Mouse (Mus musculus): ENCODE data around the gene Emilin1. TPM values are rescaled to one million over a fixed set of nuclear protein-coding genes. Genes with fewer than 3 reads are reported as not detected.

Emilin1 gene
- total and polyA plus RNA-seq, 3 experiments: 0.11 to 0.63 (median 0.34) TPM

GRCm38 (mm10) chr5:30950451-30950850, 37.2 kb downstream of the Emilin1 start:
- H3K4me2 ChIP-seq (ENCODE audit: insufficient read depth, low read depth, poor library complexity, severe bottlenecking): peak overlapping the region; percentile 52
- H3K36me3 ChIP-seq (replicated peaks in 1 of 2; ENCODE audit: control insufficient read depth in 1 of 2, insufficient read depth in 1 of 2, low read length in 1 of 2): peaks cover 31 to 39% of the 10 kb centered on the region in 2 experiments
- H3K4me3 ChIP-seq (replicated peaks in 1 of 3; ENCODE audit: low read depth in 2 of 3, low read length in 2 of 3, poor library complexity in 1 of 3): peak overlapping the region; percentile 64 to 75 (median 71)
- TF ChIP-seq JUND (conservative IDR thresholded peaks at IDR 0.05; ENCODE audit: low read depth, low read length) (no peak), POLR2AphosphoS2 (IDR thresholded peaks at IDR 0.05; ENCODE audit: low read depth, low read length) (no peak; the same call in 1 of the 2 replicates), NRF1 (IDR thresholded peaks at IDR 0.05; ENCODE audit: low read depth, low read length) (no peak), MEF2A (IDR thresholded peaks at IDR 0.05; ENCODE audit: borderline replicate concordance, low read depth, low read length) (no peak), ZMIZ1 (IDR thresholded peaks at IDR 0.05; ENCODE audit: low read depth, low read length) (no peak), E2F4 (IDR thresholded peaks at IDR 0.05; ENCODE audit: insufficient replicate concordance, low read depth, low read length) (no peak), ZNF384 (IDR thresholded peaks at IDR 0.05; ENCODE audit: low read depth, low read length) (no peak), PAX5 (IDR thresholded peaks at IDR 0.05; ENCODE audit: low read length) (no peak), CTCF (conservative IDR thresholded peaks at IDR 0.05 in 1 of 2, IDR thresholded peaks at IDR 0.05 in 1 of 2; ENCODE audit: low read depth in 2 of 2, low read length in 2 of 2) (no peak), HCFC1 (IDR thresholded peaks at IDR 0.05; ENCODE audit: low read depth, low read length) (no peak), SIN3A (IDR thresholded peaks at IDR 0.05; ENCODE audit: low read length) (no peak)
- no peaks in the 10 kb centered on the region for H3K79me2 ChIP-seq (replicated peaks; ENCODE audit: control insufficient read depth, extremely low read depth, insufficient read depth, poor library complexity, severe bottlenecking)
- no peak overlapping the region for H3K27ac ChIP-seq (ENCODE audit: insufficient read depth, low read depth)
- DNase-seq (ENCODE audit: extremely low read depth): no peak
- in situ Hi-C loops (cut with MboI; ENCODE audit: low pct_ligation_motif_present, low pct_unique_long_range_greater_than_20kb, low sequenced_read_pairs) (no loop called here), dilution Hi-C loops (cut with MboI; ENCODE audit: extremely low pct_ligation_motif_present, extremely low pct_unique_long_range_greater_than_20kb, low sequenced_read_pairs) (no loop called here)
- H3K9me3 ChIP-seq (replicated peaks; ENCODE audit: low read length): no peaks in the 10 kb centered on the region
- peaks cover 2 to 24% of the 10 kb centered on the region in 2 experiments; a peak in 3 of 4 replicates for H3K4me1 ChIP-seq (ENCODE audit: control insufficient read depth in 1 of 2, insufficient read depth in 2 of 2)
- H3K9ac ChIP-seq (ENCODE audit: insufficient read depth, low read depth): peak overlapping the region; percentile 15; the same call in 1 of the 2 replicates
- peaks cover 10% of the 10 kb centered on the region for H3K27me3 ChIP-seq (replicated peaks)

- Histone ChIP-seq H3K79me2 (replicated peaks; ENCODE audit: control insufficient read depth, extremely low read depth, insufficient read depth, poor library complexity, severe bottlenecking) (no peaks in the 10 kb centered on the region), H3K36me3 (replicated peaks in 1 of 2; ENCODE audit: control insufficient read depth in 1 of 2, insufficient read depth in 1 of 2, low read length in 1 of 2) (peaks cover 35 to 44% of the 10 kb centered on the region in 2 experiments), H3K4me2 (ENCODE audit: insufficient read depth, low read depth, poor library complexity, severe bottlenecking) (peak overlapping the region; percentile 22; the same call in 1 of the 2 replicates), H3K4me3 (replicated peaks in 1 of 3; ENCODE audit: low read depth in 2 of 3, low read length in 2 of 3, poor library complexity in 1 of 3) (peak overlapping the region in 2 of 3 experiments; percentile 71 to 75), H3K4me1 (ENCODE audit: control insufficient read depth in 1 of 2, insufficient read depth in 2 of 2) (peaks cover 2 to 24% of the 10 kb centered on the region in 2 experiments; a peak in 3 of 4 replicates), H3K9me3 (replicated peaks; ENCODE audit: low read length) (no peaks in the 10 kb centered on the region), H3K9ac (ENCODE audit: insufficient read depth, low read depth) (no peak overlapping the region; the same call in 1 of the 2 replicates), H3K27ac (ENCODE audit: insufficient read depth, low read depth) (no peak overlapping the region), H3K27me3 (replicated peaks) (peaks cover 10% of the 10 kb centered on the region)
- TF ChIP-seq SMC3 (IDR thresholded peaks at IDR 0.05; ENCODE audit: low read depth, low read length): no peak
- TF ChIP-seq ZC3H11A (IDR thresholded peaks at IDR 0.05; ENCODE audit: low read depth, low read length): no peak
- no peak for TF ChIP-seq ZNF384 (IDR thresholded peaks at IDR 0.05; ENCODE audit: low read depth, low read length)
- TF ChIP-seq POLR2AphosphoS2 (IDR thresholded peaks at IDR 0.05; ENCODE audit: low read depth, low read length): no peak
- TF ChIP-seq MEF2A (IDR thresholded peaks at IDR 0.05; ENCODE audit: borderline replicate concordance, low read depth, low read length): no peak
- no peak for TF ChIP-seq MAFK (IDR thresholded peaks at IDR 0.05; ENCODE audit: insufficient replicate concordance, low read length)
- TF ChIP-seq RAD21 (IDR thresholded peaks at IDR 0.05; ENCODE audit: low read depth, low read length): no peak
- no peak for TF ChIP-seq MAZ (IDR thresholded peaks at IDR 0.05; ENCODE audit: low read depth, low read length)
- DNase-seq (ENCODE audit: extremely low read depth): no peak
- dilution Hi-C loops (cut with MboI; ENCODE audit: extremely low pct_ligation_motif_present, extremely low pct_unique_long_range_greater_than_20kb, low sequenced_read_pairs): no loop called here
- in situ Hi-C loops (cut with MboI; ENCODE audit: low pct_ligation_motif_present, low pct_unique_long_range_greater_than_20kb, low sequenced_read_pairs): no loop called here
Measured at GRCm38 (mm10) chr5:30950922-30951321, 37.7 kb downstream of the Emilin1 start.

Data from CH12.LX (cell line).